Mouse (Mus musculus): ENCODE data around the gene Gprin2.

Gprin2 gene

DNA sequence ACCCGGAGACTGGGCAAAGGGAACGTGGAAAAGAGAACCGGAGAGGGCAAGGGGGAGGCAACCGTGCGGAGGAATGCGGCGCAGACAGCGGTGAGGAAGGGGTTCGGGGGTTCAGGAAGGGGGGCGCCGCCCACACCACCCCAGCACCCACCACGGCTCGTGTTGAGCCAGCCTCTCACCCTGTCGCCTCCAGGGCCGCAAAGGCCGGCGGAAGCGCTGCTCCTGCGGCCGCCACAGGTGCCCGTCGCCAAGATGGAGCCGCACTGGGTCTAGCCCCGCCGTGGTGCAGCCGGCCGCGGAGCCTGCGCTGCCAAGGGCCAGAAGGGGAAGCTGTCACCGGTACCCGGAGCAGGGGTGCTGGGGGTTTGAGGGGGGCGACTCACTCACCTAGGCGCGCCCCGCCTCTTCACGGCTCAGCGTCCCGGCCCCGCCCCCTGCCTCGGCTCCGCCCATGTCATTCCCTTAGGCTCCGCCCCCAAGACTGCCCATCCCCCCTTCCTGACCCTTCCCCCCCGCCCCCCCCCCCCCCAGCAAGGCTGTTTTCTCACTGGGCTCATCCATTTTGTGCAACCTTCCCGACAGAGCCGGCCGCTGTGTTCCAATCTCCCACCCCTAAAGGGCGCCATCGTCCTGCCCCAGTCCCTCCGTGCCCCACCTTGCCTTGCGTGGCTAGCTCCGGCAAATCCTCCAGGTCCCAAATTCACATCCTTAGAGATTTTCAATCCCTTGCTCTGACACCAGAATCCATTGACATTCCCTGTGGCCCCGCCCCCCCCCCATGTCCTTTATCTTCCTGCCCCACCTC is at the start of gene Gprin2:
Gene Gprin2 (minus strand): TSS at position 423 of the 805 bp plus-strand sequence.
- no peak for DNase-seq (ENCODE audit: low spot score)

DNA sequence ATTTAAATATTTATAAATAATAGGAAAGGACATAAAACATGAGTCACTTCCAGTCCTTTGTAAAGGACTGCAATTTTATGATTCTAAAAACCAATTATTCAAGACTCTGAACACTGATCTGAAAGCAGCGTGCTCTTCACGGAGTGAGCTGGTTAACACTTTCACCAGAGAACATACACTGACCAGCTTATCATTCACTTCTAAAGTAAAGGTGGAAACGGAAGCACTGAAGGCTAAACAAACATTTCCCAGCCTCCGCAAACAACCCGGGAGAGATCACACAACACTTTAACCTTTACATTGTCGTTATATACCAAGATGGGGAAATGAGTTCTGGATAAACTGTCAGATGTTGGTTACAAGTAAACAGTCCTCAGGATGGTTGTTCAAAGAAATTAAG is 39.2 kb upstream of the Gprin2 start:
- DNase-seq (ENCODE audit: low spot score) = no peak

DNA sequence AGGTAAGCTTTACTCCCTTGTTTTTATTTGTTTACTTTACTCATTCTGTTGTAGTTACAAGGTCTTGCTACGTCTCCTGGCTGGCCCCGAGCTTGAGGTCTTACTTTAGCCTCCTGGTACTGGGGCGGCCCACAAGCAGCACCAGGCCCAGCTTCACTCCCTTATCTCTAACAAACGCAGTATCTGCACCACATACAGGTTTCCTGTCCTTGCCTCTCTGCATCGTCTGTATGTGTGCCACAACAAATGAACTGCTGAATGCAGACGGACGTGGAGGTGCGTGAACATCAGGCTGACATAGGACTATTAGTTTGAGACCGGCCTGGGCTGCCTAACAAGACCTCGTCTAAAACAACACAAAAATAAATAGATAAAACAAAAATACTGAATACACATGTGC is 38.8 kb upstream of the Gprin2 start:
- no peak for DNase-seq (ENCODE audit: low spot score)

DNA sequence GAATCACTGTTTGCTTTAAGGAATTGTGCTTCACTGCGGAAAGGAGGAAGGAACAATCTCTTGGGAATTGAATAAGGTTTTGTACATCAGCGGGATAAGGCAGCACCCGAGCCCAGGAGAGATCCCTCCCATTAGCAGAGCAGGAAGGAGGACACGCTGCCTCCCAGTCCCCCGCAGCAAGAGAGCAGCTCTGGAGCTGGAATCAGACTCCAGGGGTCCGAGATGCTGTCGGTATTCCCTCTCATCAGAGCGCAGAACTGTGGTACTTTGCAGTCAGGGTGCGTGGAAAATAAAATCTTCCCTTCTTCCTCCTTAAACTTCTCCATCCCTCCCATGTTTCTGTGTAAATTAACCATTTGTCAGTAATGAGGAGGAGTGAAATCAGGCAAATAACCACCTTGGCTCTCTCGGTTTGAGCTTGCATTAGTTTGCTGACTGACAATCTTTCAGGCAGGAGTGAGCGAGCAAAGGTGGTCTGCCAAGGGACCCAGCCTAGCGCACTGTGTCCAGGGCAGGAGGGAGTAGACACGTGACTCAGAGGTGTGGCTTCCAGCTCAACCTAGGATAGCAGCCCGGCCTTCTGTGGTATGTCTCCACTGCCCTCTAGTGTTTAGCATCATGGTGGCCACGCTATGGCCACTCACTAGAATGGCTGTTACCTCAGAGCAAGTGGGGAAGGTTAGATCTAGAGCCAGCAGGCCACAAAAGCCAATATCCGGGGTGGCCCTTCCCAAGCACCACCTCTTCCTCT is 33.4 kb upstream of the Gprin2 start:
- peak; percentile 30 for DNase-seq (ENCODE audit: low spot score)

DNA sequence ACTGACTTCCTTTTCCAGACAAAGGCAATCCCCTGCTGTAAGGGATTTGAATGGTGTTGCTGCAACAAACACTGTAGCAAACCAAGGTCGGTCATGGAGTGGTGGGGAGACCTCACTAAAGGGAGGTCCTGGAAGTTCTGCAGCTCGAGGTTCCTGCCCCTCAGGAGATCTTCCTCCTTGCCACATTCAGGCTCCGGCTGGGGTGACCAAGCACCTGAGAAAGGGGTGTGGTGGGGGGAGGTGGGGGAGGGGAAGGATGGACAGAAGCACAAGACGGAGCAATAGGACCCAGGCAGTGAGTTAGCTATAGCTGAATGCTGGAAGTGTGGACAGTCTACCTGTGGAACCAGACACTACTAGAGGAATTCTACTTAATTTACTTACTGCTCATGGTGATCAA is 32.4 kb upstream of the Gprin2 start:
- DNase-seq (ENCODE audit: low spot score) = no peak

DNA sequence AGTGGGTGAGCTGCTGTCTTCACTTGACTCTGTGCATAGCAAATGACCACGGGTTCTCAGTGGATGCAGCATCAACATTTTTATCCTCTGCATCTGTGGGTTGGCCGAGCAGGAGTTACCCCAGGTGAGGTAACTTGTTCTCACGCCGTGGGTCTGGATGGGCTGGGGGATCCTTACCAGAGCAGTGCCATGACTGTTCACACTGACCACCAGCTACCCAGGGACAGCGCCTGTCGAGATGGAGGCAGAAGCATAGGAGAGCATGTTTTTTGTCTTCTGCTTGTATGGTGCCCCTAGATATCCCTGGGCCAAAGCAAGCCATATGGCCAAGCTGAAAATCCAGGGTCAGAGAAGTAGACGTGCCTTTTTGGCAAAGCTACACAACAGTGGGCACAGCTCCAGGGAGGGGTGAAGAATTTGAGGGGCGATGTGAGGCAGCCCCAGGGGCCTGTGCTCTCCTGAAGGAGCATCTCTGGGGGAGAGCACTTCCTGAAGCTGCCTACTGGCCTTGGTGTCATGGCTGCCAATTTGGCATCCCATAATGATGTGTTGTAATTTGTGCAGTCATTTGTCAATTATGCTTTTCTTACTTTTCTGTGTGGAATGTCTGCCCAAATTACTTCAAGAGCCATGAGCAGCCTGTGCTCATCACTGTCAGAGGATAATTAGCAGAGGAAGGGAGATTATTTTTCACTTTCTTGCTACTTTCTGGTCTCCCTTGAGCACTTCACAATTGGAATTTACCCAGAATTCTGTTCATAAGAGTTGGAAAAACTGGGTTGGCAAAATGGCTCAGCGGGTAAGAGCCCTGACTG is 31.6 kb upstream of the Gprin2 start:
- DNase-seq (ENCODE audit: low spot score) = no peak

DNA sequence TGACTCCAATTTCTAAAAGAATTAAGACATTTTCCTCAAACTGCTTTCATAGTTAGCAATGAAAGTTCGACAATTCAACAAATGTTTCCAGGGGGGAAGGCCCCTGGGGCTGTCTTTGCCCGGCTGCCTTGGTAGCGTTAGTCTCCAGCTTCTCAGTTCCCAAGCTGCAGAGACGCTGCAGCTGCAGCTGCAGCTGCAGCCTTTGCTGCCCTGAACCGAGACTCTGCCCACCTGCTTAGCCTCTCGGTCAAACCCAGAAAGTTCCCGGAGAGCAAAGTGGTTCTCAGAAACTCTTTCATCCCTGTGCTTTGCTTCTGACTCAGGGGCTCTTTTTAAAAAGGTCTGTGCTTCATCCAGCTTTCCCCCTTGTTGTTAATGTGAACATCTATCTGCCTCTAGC is 30.9 kb upstream of the Gprin2 start:
- no peak for DNase-seq (ENCODE audit: low spot score)

DNA sequence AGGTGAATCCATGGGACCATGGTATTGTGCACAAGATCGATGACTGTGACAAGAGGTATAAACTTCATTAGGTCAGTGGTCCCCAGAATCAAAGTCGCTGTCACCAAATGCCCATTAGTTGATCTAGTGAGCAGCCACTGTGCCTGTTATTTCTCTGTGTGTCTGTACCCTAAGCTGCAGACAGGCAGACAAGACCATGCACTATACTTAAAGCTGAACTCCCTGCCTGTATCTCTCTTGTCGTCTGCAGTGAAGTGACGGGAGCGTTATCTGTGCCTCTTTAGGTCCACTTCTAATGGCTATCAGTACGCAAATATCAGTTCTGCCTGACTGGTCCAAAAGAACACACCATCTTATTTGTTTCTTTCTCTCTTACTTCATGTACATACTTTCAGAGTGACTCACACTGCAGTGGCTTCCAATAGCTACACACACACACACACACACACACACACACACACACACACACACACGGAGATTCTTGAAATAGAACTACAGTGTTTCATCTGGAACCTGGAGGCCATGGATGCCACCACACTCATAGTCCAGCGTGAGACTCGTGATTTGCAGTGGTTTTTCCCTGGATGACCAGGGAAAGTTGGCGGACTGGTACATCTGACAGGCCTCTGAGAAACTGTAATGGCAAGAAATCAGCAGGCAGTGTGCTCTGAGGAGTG is 27.5 kb upstream of the Gprin2 start:
- DNase-seq (ENCODE audit: low spot score) = no peak

DNA sequence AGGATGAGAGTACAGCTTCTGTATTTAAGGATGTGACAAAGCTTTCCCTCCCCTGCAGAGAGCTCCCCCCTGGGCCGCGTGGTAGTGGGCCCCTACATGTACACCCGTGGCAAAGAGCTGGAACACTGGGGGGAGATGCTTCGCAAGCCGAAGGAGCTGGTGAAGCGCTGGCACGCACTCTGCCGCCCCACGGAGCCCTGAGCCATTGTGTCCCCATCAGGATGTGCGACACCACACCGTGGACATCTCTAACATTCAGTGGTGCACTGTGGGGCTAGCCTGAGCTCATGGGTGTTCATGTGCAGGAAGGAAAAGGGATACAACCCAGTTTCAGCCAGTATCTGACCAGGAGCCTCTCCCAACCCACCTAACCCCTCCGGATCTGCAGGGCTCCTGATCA is 26.5 kb upstream of the Gprin2 start:
- DNase-seq (ENCODE audit: low spot score) = no peak

DNA sequence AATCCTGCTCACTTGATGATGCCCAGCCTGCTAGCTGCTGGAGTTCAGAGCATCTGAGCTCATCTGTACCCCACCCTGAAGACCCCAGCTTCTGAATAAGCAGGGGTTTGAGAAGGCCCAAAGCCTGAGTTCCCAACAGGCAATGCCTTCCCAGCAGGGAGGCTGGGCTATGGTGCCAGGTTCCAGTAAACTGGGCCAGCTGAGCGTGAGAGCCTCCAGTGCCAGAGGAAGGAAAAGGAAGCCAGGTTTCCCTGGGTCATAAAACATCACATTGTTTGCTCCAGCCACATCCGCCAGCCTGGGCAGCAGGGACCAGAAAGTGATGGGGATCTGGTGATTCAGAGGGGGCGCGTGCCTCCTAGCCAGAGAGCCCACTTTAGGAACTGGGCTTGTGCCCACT is 25.1 kb upstream of the Gprin2 start:
- no peak for DNase-seq (ENCODE audit: low spot score)

DNA sequence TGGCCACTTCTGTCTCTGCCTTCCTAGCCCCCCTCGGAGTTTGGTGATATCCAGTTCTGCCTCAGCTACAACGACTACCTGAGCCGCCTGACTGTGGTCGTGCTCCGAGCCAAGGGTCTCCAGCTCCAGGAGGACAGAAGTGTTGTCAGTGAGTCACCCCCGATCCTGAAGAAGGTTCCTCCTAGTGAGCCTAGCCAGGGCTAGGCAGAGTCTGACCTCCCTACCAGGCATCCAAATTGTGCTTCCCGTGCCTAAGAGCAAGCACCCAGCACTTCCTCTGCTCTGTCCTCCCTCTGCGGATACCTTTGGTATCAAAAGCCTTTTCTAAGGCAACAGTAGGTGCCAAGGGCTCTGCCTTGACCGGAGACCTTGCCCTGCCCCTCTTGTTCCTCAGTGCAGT is 24.5 kb upstream of the Gprin2 start:
- DNase-seq (ENCODE audit: low spot score) = no peak

DNA sequence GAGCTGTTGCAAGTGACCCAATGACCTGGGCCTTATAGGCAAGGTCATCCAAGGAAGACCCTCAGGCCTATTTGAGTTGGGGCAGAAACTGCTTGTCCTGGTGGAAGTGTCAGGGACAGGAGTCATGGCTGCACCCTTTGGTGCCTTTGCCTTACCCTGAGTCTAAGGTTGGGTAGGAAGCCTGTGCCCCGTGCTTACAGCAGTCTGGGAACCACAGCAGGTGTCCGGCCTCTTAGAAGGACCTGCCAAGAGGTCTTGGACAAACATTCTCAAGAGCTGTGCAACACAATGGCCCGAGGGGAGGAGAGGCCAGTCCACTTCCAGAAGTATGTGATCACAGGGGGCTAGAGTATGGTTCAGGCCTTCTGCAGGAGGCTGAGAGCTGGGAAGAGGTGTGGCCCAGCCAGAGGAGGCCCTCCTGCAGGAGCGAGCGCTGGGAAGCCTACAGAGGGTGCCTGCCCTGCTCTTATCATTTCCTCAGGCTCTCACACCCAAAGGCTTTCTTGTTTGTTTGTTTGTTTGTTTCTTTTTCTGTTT is 22.0 kb upstream of the Gprin2 start:
- no peak for DNase-seq (ENCODE audit: low spot score)

DNA sequence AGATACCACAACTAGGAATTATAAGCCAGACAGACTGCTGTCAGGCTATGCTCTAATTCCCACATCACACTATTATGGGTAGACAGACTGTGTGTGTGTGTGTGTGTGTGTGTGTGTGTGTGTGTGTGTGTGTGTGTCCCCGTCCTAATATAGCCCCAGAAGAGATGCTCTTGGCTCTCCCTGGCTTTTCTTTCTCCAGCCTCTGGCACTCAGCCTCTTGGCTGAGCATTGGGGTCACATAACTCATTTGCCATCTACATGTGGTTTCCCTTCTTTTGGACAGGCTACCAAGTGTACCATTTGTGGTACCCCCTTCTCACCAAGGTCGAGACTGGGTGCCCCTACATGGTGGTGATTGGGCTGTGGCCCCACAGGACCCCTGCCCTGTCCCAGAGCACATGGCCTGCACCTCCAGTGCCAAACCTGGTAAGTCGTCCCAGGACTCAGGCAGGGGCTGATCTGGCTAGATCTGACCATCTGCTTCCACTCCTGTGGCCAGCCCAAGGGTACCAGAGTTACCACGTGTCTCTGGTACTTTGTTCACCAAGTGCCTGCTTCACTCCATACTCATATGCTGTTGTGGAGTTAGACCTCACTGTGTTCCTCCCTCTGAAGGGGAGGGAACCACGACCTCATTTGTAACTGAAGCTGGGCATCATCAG is 20.1 kb upstream of the Gprin2 start:
- DNase-seq (ENCODE audit: low spot score) = no peak

DNA sequence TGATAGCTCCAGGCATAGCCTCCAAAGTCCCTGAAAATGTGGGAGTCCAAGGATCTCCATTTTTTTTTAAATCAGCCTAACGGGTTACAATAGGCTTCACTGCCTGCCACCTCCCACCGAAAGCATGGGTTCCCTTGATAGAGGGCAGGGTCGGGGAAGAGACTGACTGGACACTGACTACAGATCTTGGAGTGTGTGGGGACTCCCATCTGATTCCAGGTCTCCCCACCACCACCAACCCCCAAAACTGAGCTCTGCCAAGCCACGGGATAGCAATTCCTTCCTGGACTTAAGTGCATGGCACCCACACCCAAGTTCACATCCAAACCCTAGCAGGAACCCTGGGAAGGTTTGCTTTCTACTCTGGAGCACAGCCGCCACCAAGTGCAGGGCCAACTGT is 19.0 kb upstream of the Gprin2 start:
- DNase-seq (ENCODE audit: low spot score) = no peak

DNA sequence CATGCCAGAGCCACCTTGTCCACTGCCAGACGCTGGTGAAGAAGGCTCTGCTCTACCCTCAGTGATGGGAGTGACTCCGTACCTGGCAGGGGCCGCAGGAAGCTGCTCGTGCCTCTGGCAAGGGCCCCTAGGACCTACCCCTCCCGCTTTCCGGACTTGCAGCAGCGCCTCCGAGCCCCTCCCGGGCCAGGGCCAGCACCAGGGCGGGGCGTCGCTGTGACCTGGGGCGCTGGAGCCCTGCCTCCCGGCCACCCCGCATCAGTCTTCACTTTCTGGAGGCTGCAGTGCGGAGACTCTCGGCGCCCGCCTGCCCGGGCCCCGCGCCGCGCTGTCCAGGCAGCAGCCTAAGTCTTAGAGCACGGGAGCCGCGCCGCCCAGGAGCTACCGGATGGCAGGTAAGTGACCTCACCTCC is 18.3 kb upstream of the Gprin2 start:
- DNase-seq (ENCODE audit: low spot score) = no peak

DNA sequence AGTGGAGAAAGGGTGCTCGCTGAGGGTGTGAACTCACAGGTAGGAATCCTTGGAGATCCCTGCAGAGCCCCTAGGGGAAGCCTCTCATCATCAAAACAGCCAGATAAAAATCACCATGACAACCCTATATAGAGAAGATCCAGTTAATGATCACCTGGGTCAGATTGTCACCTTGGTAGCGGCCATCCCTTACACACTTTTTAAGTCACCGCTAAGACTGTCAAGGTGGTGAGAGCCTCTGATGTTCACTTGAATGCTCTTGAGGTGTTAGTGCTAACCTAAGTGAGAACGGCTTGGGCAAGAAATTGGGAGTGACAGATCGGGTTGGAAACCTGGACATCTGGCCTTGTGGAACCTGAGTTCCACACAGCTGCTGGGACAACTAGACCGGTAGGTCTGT is 17.8 kb upstream of the Gprin2 start, which contains the start of gene Syt15:
Gene Syt15 (plus strand): TSS at position 301 of the 400 bp plus-strand sequence.
- DNase-seq (ENCODE audit: low spot score) = no peak

DNA sequence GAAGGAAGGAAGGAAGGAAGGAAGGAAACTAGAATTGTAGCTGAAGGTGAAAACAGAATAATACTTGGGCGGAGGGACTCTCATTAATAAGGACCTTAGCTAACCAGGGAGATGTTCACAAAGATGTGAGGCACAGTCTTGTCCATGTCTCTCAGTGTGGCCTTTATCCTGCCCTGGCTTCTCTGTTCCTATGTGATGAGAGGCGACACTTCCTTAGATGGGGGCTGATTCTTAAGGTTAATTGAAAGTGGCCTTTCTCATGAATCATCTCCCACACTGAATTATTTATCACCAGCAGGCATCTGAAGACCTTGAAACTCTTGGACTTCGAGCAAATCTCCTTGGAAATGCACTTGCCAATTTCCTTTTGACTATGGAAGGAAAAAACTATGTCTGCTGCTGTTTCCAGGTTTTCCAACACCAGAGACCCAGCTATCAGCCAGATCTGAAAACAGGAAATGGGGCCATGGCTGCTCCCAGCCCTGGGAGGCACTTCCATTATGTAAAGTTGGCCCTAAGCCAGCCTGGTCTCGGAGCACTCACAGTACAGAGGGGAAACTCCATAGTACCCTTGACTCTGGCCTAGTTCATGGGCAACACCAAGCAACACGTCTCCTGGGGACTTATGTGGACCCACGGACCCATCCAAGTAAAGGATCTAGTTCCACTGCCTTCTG is 14.1 kb upstream of the Gprin2 start:
- DNase-seq (ENCODE audit: low spot score) = no peak

DNA sequence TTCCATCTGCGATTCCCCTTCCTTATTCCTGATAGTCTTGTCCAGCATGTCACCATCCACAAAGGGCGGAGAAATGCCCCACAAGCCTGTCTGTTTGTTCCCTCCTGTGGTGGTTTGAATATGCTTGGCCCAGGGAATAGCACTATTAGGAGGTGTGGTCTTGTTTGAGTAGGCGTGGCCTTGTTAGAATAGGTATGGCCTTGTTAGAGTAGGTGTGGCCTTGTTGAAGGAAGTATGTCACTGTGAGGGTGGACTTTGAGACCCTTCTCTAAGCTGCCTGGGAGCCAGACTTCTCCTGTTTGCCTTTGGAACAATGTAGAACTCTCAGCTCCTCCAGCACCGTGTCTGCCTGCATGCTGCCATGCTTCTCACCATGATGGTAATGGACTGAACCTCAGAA is 8.5 kb upstream of the Gprin2 start:
- DNase-seq (ENCODE audit: low spot score) = no peak

DNA sequence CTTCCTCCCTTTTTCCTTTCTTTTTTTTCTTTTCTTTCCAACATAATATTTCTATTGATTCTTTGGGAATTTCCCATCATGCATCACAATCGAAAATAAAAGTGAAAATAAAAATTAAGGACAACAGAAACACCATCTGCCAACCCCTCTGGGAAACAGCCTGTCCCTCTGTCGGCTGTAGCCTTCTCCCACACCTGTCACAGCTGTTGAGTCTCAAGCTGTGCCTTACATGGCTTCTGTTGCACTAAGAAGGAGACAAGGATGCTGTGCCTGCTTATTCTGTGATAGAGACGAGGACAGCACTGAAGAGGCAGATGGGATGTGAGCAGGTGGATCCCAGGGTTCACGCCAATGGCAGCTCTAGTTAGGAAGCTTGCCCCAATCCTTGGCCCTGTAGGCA is 7.6 kb upstream of the Gprin2 start:
- no peak for DNase-seq (ENCODE audit: low spot score)

DNA sequence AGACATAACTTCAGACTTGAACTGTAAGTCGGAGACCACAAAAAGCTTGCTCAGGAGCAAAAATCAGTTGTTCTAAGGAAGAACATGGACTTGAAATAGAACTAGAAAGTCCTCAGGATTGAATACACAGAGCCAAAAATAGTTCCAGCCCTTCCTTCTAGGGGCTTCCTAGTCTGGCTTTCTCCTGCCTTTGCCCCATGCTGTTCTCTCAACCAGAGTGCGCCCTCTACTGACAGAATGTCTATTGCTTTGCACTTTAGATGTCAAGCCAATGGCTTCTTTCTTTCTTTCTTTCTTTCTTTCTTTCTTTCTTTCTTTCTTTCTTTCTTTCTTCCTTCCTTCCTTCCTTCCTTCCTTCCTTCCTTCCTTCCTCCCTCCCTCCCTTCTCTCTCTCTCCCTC is 7.2 kb upstream of the Gprin2 start:
- DNase-seq (ENCODE audit: low spot score) = no peak

DNA sequence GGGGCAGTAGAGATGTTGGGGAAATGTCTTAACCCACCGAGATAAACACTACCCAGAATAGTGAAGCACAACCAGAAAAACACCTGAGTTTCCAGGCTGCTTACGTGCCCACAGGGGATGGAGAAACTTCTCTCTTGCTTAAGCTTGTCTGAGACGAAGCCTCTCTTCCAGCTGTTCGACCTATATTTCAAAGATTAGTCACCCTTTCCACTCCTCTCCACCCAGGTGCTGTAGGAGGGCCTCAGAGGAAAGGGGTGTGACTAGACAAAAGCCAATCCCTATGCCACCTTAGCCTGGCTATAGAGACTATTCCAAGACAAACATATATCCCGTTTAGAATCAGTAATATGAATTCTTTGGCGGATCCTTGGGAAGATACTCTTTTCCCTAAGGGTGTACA is 6.5 kb upstream of the Gprin2 start:
- DNase-seq (ENCODE audit: low spot score) = no peak
